ENCODE assay signal across 12 mouse cellular contexts in the genomic region with DNA sequence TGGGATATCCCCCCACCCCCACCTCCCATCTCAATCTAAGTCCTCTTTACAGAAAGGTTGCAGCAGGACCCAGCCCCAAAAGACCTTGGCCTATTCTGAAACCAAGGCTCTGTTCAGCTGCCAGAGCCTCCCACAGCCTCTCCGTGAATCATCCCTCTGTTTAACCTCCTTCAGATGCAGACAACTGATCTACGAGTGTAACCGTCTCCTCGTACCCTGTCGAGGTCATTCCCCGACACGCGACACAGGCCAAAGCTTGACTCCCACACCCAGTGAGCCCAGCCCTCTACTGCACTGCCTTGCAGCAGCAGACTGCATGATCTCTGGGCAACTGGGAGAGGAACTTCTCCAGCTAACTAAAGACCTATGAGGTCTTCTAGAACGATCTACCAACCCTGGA. TPM values are rescaled to one million over a fixed set of nuclear protein-coding genes. Genes with fewer than 3 reads are reported as not detected.
DNase-seq lines count a peak whose midpoint lies in the region; ATAC-seq and TF ChIP-seq lines count a peak whose summit lies in the region.
"Had no signal": no experiment of that assay in that cellular context is flagged by ENCODE, and none has a peak within 500 bp of the region (broad histone marks: within the 10 kb centered on the region; RNA-seq: fewer than 3 reads in every experiment).

No protein-coding gene starts in this region.

- 19% methylated on average over 9 of the region's 9 CpGs for WGBS in kidney, embryonic 14.5 days
- WGBS in kidney, embryonic 15.5 days, result 21% methylated on average over 9 of the region's 9 CpGs
- WGBS in hindbrain, embryonic 16.5 days, result 57% methylated on average over 9 of the region's 9 CpGs

- peaks cover 15% of the 10 kb centered on the region for H3K4me1 ChIP-seq in kidney, embryonic 14.5 days (ENCODE audit: control insufficient read depth, insufficient read depth, low read length)
- peaks cover 50% of the 10 kb centered on the region for H3K4me1 ChIP-seq in kidney, embryonic 15.5 days
- peaks cover 75% of the 10 kb centered on the region for H3K4me1 ChIP-seq in E14TG2a.4 (replicated peaks; ENCODE audit: low read depth, low read length)
- H3K4me1 ChIP-seq in hindbrain, embryonic 16.5 days (ENCODE audit: control insufficient read depth, insufficient read depth, low read depth, low read length), result peaks cover 15% of the 10 kb centered on the region

- no peak overlapping the region for H3K4me3 ChIP-seq in kidney, embryonic 14.5 days (ENCODE audit: low read length)
- H3K4me3 ChIP-seq in kidney, embryonic 15.5 days (replicated peaks), result no peak overlapping the region
- H3K4me3 ChIP-seq in E14TG2a.4 (replicated peaks; ENCODE audit: low read length), result peak overlapping the region; percentile 69
- no peak overlapping the region for H3K4me3 ChIP-seq in hindbrain, embryonic 16.5 days (ENCODE audit: low read length)
- H3K4me3 ChIP-seq: lung, embryonic 15.5 days; myocyte had no signal

- H3K9me3 ChIP-seq in kidney, embryonic 14.5 days (ENCODE audit: control insufficient read depth, low read length), result no peaks in the 10 kb centered on the region
- no peaks in the 10 kb centered on the region for H3K9me3 ChIP-seq in kidney, embryonic 15.5 days (replicated peaks)
- H3K9me3 ChIP-seq in E14TG2a.4 (ENCODE audit: low read length), result no peaks in the 10 kb centered on the region
- no peaks in the 10 kb centered on the region for H3K9me3 ChIP-seq in hindbrain, embryonic 16.5 days (ENCODE audit: control insufficient read depth, low read length)
- H3K9me3 ChIP-seq: lung, embryonic 15.5 days had no signal

- H3K27me3 ChIP-seq in kidney, embryonic 14.5 days (ENCODE audit: control insufficient read depth, insufficient read depth, low read length), result no peaks in the 10 kb centered on the region
- 0 out of 2 replicates have a peak, but pooled peaks cover 3% of the 10 kb centered on the region for H3K27me3 ChIP-seq in kidney, embryonic 15.5 days
- peaks cover 26% of the 10 kb centered on the region for H3K27me3 ChIP-seq in E14TG2a.4 (ENCODE audit: insufficient read depth, low read length)
- H3K27me3 ChIP-seq in hindbrain, embryonic 16.5 days (replicated peaks; ENCODE audit: control insufficient read depth, insufficient read depth, low read length), result no peaks in the 10 kb centered on the region

- no peak for TF ChIP-seq CTCF in E14TG2a.4 (conservative IDR thresholded peaks at IDR 0.05; ENCODE audit: low read length)

- peak; percentile 62 to 74 for DNase-seq in adrenal gland, adult 18-20 months (ENCODE audit: low spot score in 2 of 2)
- DNase-seq in left cerebral cortex, postnatal 36 days (ENCODE audit: low spot score in 2 of 2), result no peak
- no peak for DNase-seq in right cerebral cortex, postnatal 14 days
- DNase-seq: cerebellum, postnatal 25 days; heart, adult 18-20 months had no signal

- no peak overlapping the region; the same call in 1 of the 2 replicates for H3K9ac ChIP-seq in kidney, embryonic 14.5 days (ENCODE audit: low read depth, low read length)
- no peak overlapping the region for H3K9ac ChIP-seq in kidney, embryonic 15.5 days
- peak overlapping the region; percentile 30; the same call in 1 of the 2 replicates for H3K9ac ChIP-seq in hindbrain, embryonic 16.5 days (ENCODE audit: low read depth, low read length)
- H3K9ac ChIP-seq: lung, embryonic 15.5 days had no signal

- intact Hi-C loops in left cerebral cortex, postnatal 36 days (cut with DNase I), result loop anchor here (5.0 kb wide), 1 partner anchor 87 kb away; no protein-coding TSS in a partner anchor

- H3K27ac ChIP-seq in kidney, embryonic 14.5 days (ENCODE audit: low read depth, low read length), result no peak overlapping the region
- H3K27ac ChIP-seq in kidney, embryonic 15.5 days, result no peak overlapping the region
- H3K27ac ChIP-seq in hindbrain, embryonic 16.5 days (ENCODE audit: low read depth, low read length), result no peak overlapping the region
- H3K27ac ChIP-seq: lung, embryonic 15.5 days had no signal

- ATAC-seq in kidney, embryonic 14.5 days (ENCODE audit: low FRiP score, low TSS enrichment), result peak; percentile 3; the same call in 1 of the 2 replicates
- no peak for ATAC-seq in kidney, embryonic 15.5 days (replicated peaks; ENCODE audit: low FRiP score)
- no peak for ATAC-seq in hindbrain, embryonic 16.5 days
- no peak for ATAC-seq in inflammation-experienced regulatory T-cells, adult 6 months

- no peaks in the 10 kb centered on the region for H3K36me3 ChIP-seq in kidney, embryonic 14.5 days (ENCODE audit: control insufficient read depth, insufficient read depth, low read length)
- H3K36me3 ChIP-seq in kidney, embryonic 15.5 days, result no peaks in the 10 kb centered on the region
- H3K36me3 ChIP-seq in E14TG2a.4 (ENCODE audit: insufficient read depth, low read length), result no peaks in the 10 kb centered on the region
- no peaks in the 10 kb centered on the region for H3K36me3 ChIP-seq in hindbrain, embryonic 16.5 days (ENCODE audit: control insufficient read depth, insufficient read depth, low read length)
- H3K36me3 ChIP-seq: lung, embryonic 15.5 days had no signal

- no peak overlapping the region; the same call in 1 of the 2 replicates for H3K4me2 ChIP-seq in kidney, embryonic 14.5 days (replicated peaks; ENCODE audit: low read depth, low read length)
- no peak overlapping the region for H3K4me2 ChIP-seq in kidney, embryonic 15.5 days
- H3K4me2 ChIP-seq in hindbrain, embryonic 16.5 days (ENCODE audit: low read length), result no peak overlapping the region
- H3K4me2 ChIP-seq: lung, embryonic 15.5 days had no signal

RNA-seq across cellular contexts. Expression of a gene that starts 3.9 kb away (rescaled TPM):
- 24.5 and 28.4 TPM in 2 replicates for polyA plus RNA-seq in kidney, embryonic 14.5 days (2014; fragmentation: Nextera tagmentation; extraction: Ambion mirVana)
- 18.6 and 19.0 TPM in 2 replicates for polyA plus RNA-seq in kidney, embryonic 15.5 days (2015; fragmentation: Nextera tagmentation; extraction: Ambion mirVana)
- 10 to 100 TPM; 56.4 to 59.2 TPM for total RNA-seq in adrenal gland, adult 18-20 months (2021)
- polyA plus RNA-seq in hindbrain, embryonic 16.5 days (2015; fragmentation: Nextera tagmentation; extraction: Ambion mirVana), result 16.6 and 21.1 TPM in 2 replicates
- total RNA-seq in left cerebral cortex, postnatal 36 days (2021), result 100 to 1,000 TPM in 1 of 2 experiments, 10 to 100 TPM in 1; 96.9 to 124 TPM
- polyA plus RNA-seq in inflammation-experienced regulatory T-cells, adult 6 months (2017; shearing (Covaris generic)), result 10 to 100 TPM; 31.4 to 71.7 (median 56.0) TPM

Comparison
In these comparisons a context has a peak if more than half of its experiments do, and no peak if none do; other contexts are left out.
1. DNase-seq: peak in adrenal gland, adult 18-20 months (2 of 2); none in left cerebral cortex, postnatal 36 days (0 of 2) and right cerebral cortex, postnatal 14 days (single experiment).